Mouse (Mus musculus) heart, postnatal 36 days (tissue): ENCODE data around the gene Olfr1500. TPM values are rescaled to one million over a fixed set of nuclear protein-coding genes. Genes with fewer than 3 reads are reported as not detected.
"Not testable (repeated sequence)": the region's sequence is repeated elsewhere in the genome, so short reads cannot be mapped to it uniquely, and the experiment has no call there.

Experiments used
- DNase-seq, 2 experiments: peaks; one replicate each; pipeline ENCODE4 v3.0.0; 2021 to 2022
- intact Hi-C: fragments of 180-260 bp; cut with DNase I; formaldehyde crosslinking; loops from one replicate; pipeline ENCODE4 v1.15.1; 2025
- total RNA-seq, 2 experiments: library from RNA; stranded (reverse); gene quantifications; 2 replicates each; pipeline ENCODE4 v1.2.3; 2021

Olfr1500 gene
- not detected for total RNA-seq

DNA sequence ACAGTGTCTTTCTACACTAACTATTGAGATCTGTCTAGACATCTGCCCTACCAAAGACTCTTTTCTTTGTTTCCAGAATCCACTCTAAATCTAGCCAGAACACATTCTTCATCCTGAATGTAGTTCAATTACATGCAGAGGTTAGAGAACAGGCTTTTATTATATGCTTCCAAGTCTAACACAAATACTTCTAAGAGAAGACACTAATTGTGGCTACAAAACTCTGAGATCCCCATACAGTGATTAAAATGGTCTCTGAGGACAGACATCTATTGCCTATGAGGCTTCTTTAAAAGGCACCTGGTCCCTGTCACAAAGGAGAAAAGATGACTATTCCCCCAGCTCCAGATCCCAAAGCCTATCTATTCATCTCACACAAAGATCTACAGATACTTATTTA lies at the start of gene Olfr1500:
Gene Olfr1500 (minus strand): TSS at position 101 of the 400 bp plus-strand sequence.
- intact Hi-C loops = no loop called here
- no peak for DNase-seq

DNA sequence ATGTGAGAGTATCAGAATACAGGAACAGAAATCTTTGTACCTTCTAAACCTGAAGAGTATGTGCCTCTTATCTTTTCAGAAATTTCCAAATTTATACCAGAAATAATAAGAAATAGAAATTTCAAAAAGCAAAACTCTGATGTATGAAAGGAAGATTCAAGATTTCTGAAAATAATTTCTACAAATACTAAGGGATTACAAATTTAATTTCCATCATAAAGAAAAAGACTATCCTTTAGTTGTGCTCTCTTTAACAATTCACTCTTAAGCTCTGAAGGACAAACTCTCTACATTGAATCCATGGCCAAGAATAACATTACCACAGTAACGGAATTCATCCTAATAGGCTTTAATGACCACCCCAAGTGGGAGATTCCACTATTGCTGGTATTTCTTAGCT lies 31.2 kb upstream of the Olfr1500 start, which contains the start of gene Olfr1502:
Gene Olfr1502 (plus strand): TSS at position 301 of the 400 bp plus-strand sequence.
- intact Hi-C loops = no loop called here
- DNase-seq = no peak

DNA sequence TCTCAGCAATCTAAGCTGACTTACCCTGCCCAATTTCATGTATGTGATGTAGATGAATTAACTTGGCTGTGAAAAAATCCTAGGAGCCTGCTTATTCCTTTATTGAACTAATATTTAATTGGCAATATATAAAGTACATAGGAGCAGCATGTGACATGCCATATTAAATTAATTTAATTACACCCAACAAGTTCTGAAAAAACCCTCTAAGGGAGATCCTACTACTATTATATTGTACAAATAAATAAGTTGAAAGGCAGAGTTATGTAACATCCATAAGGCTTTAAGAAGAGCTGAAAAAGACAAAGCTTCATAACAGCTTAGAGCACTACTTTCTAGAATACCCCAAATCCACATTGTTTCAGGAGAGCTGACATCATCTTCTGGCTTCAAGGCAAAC lies 20.3 kb upstream of the Olfr1500 start, which contains the start of gene Olfr1501:
Gene Olfr1501 (minus strand): TSS at position 101 of the 400 bp plus-strand sequence.
- intact Hi-C loops, DNase-seq: not testable (repeated sequence)

DNA sequence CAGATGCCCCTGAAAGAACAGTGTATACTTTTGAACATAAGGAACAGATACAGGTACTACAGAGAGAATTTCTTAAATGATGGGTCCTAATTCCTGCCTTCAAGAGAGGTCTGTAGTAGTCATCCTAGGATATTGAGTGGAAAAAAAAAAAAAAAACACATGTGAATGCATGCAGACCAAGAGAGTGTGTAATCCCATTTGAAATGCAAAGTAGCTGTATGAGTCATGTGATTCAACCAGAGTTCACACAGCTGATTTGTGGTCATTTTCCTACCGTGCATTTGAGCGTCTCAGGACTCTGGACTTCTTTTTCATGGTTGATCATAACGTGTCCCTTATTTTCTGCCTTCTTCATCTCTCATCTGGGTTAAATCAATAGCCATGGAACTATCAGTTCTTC lies 1.8 kb downstream of the Olfr1500 start:
- DNase-seq = no peak
- intact Hi-C loops = no loop called here

DNA sequence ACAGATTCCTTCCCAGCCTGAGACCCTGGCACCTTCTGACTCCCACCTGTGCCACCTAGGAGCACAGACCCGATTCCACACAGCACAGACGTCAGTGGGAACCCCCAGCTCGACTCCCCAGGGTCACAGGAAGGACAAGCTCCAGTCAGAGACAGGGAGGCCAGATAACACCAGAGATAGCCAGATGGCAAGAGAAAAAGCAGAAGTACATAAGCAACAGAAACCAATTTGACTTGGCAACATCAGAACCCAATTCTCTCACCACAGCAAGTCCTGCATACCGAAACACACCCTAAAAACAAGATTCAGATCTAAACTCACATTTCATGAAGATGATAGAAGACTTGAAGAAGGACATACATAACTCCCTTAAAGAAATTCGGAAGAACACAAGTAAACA lies 9.4 kb downstream of the Olfr1500 start:
- intact Hi-C loops = no loop called here
- no peak for DNase-seq

DNA sequence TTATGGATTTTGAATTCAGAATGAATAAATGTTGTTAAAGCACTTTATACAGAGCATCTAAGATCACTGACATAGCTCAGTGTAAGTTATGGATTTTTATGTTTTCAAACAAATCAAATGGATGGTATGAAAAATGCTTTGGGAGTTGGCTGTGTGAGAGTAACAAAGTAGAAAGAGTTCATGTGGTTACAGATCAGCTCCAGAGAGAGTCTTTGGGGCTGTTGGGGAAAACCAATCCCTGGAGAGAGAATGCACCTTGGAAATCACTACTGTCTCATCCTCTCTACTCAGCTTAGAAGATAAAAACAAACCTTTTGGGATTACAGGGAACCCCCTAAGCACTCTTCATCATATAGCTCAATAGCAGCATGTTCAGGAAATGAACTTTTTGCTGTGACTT lies 10.9 kb downstream of the Olfr1500 start, which contains the start of gene Olfr1499:
Gene Olfr1499 (minus strand): TSS at position 101 of the 400 bp plus-strand sequence.
- no peak for DNase-seq
- intact Hi-C loops = no loop called here

DNA sequence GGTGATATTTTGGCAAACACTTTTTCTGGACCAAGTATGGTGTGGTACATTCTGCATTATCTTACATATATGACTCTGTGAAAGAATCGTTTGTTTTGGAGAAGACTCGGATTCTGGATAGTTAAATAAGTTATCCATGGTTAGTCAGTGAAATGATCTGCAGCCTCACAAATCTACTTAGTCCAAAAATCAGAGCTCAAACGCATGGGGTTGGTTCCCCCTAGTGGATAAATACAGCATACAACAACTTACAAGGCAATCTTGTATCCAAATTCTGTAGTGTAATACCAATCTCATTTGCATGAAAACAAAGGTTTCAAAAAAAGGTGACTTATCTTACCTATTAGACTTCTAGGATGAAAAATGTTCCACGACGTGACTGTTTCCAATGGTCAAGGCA lies 11.5 kb downstream of the Olfr1500 start:
- intact Hi-C loops = no loop called here
- no peak for DNase-seq

DNA sequence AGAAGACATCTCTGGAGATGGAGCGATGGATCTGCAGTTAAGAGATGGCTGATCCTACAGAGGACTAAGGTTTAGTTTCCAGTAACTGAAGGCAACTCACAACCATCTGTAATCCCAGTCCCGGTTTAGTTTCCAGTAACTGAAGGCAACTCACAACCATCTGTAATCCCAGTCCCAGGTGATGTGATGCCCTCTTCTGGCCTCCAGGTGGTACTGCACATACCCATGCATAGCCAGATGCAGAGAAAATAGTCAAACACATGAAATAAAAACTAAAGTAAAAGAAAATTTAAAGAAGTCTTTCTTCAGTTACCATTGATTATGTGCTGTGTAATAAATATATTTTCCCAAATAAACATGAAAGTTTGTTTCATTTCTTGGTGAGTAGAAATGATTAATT lies 17.5 kb downstream of the Olfr1500 start:
- intact Hi-C loops = no loop called here
- DNase-seq = no peak

DNA sequence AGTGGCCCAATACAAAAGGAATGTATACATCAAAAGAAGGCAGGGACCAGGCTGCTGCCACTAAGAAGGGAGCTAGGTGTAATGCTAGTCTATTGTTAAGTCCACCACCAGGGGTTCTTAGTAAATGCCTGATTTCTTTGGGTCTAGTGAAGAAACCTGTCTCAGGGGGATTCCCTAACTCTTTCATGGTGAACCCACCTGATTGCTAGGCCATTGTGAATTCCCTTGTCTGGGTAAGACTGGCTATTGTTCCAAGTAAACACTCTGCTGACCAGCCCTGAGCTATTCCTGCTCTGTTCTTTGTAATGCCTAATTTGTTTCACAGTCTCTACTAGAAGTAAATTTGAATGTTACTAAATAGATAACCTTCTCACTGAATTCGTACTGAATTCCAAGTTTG lies 24.8 kb downstream of the Olfr1500 start:
- DNase-seq, intact Hi-C loops: not testable (repeated sequence)

DNA sequence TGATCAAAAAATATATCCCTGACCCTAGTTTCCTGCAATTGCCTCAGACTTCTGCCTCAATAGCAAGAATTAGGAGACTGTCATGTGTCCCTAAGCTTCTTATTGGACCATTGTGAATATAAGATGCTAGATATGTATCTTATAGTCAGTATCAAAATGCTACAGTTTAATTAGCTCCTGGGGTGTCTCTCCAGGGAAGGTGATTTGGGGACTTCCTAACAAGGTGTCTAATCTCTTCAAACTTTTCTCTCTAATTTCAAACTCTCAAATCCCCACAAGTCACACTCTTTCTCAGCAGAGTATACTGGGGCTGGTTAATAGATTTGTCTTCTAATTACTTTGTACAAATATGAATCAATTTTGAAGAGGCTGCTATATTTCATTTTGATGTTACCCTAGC lies 32.2 kb downstream of the Olfr1500 start, which contains the start of gene Olfr1497:
Gene Olfr1497 (minus strand): TSS at position 101 of the 400 bp plus-strand sequence.
- no peak for DNase-seq
- intact Hi-C loops = no loop called here

DNA sequence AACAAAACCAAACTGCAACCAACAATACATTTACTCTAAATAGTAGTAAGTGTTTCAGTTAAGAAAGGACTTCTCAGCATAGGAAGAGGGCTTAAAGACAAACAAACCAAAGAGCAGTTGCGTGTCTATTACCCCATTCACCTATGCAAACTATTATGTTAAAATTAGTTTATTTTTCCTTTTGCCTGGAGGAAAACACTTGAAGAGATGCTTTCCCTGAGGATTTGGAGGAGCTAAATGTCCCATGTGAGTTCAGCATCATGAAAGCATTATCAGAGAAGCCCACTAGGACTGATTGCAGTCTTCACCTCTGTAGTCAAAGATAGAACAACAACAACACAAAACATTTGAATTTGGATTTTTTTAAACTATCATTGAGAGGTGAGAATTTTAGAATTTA lies 52.7 kb downstream of the Olfr1500 start, which contains the start of gene Olfr1496:
Gene Olfr1496 (plus strand): TSS at position 301 of the 400 bp plus-strand sequence.
- DNase-seq = no peak
- intact Hi-C loops = no loop called here

Other genes with a start within 250 kb of the Olfr1500 start
- not detected for gene Olfr1484, start 247.0 kb downstream of the Olfr1500 start, total RNA-seq
- gene Olfr1487, start 213.1 kb downstream of the Olfr1500 start, total RNA-seq = not detected
- gene Olfr1489, start 198.9 kb downstream of the Olfr1500 start, total RNA-seq = not detected
- not detected for gene Olfr1490, start 179.4 kb downstream of the Olfr1500 start, total RNA-seq
- not detected for gene Olfr1491, start 133.2 kb downstream of the Olfr1500 start, total RNA-seq
- not detected for gene Olfr1493-ps1, start 107.2 kb downstream of the Olfr1500 start, total RNA-seq
- gene Olfr1494, start 90.8 kb downstream of the Olfr1500 start, total RNA-seq = not detected
- not detected for gene Olfr1495, start 65.9 kb downstream of the Olfr1500 start, total RNA-seq
- gene Olfr1496, start 52.6 kb downstream of the Olfr1500 start, total RNA-seq = not detected
- not detected for gene Olfr1497, start 32.3 kb downstream of the Olfr1500 start, total RNA-seq
- not detected for gene Olfr1499, start 11.0 kb downstream of the Olfr1500 start, total RNA-seq
- not detected for gene Olfr1501, start 20.2 kb upstream of the Olfr1500 start, total RNA-seq
- gene Olfr1502, start 31.3 kb upstream of the Olfr1500 start, total RNA-seq = not detected
- not detected for gene Olfr1504, start 67.4 kb upstream of the Olfr1500 start, total RNA-seq
- gene Olfr1505, start 83.0 kb upstream of the Olfr1500 start, total RNA-seq = not detected